Mouse (Mus musculus) lung, postnatal 0 days (tissue): ENCODE results near the gene Ghrh.

ENCODE experiments used
- CTCF ChIP-seq: IDR thresholded peaks from 2 replicates; pipeline ENCODE4 v1.5.1; 2016; ENCODE audit warnings: antibody characterized with exemption, mild to moderate bottlenecking
- EP300 ChIP-seq: IDR thresholded peaks from 2 replicates; pipeline ENCODE4 v1.6.1; 2016; ENCODE audit warnings: antibody characterized with exemption, mild to moderate bottlenecking, control low read depth

- no peak for TF ChIP-seq CTCF
- no peak for TF ChIP-seq EP300
Measured at GRCm38 (mm10) chr2:157308273-157308917, 38.9 kb downstream of the Ghrh start.
